Mouse (Mus musculus) liver, embryonic 15.5 days (tissue): ENCODE measurements around the gene Ccdc146. TPM values are rescaled to one million over a fixed set of nuclear protein-coding genes. Genes with fewer than 3 reads are reported as not detected.

ENCODE experiments used
- polyA plus RNA-seq: library from polyadenylated mRNA; unstranded; fragments of >200 nt; fragmentation: Nextera tagmentation; extraction: Ambion mirVana; gene quantifications from 2 replicates; pipeline ENCODE4 v1.2.1, GENCODE M21; 2015

Ccdc146 gene
- polyA plus RNA-seq, 1 experiment from 2014 or later = not detected

Other genes with a start within 250 kb of the Ccdc146 start
- gene Gsap, start 238.4 kb downstream of the Ccdc146 start, polyA plus RNA-seq = 1.9 and 2.2 TPM in 2 replicates
- gene Fgl2, start 52.0 kb downstream of the Ccdc146 start, polyA plus RNA-seq = 2.2 and 2.7 TPM in 2 replicates
- gene Fam185a, start 281 bp upstream of the Ccdc146 start, polyA plus RNA-seq = 2.7 and 3.0 TPM in 2 replicates
- gene Lrrc17, start 118.9 kb upstream of the Ccdc146 start, polyA plus RNA-seq = 2.0 and 2.5 TPM in 2 replicates
- 0.08 and 0.16 TPM in 2 replicates for gene Fbxl13, start 221.0 kb upstream of the Ccdc146 start, polyA plus RNA-seq
- gene Armc10, start 221.1 kb upstream of the Ccdc146 start, polyA plus RNA-seq = 5.7 TPM in 2 replicates